Mouse (Mus musculus) CD8-positive naive resting alpha-beta T cell, adult 57 days (primary cell): Measurements from ENCODE around the gene Cldn34b4. TPM values are rescaled to one million over a fixed set of nuclear protein-coding genes. Genes with fewer than 3 reads are reported as not detected.

Experiments used
- total RNA-seq: library from RNA; stranded (reverse); gene quantifications from one replicate; pipeline ENCODE4 v1.2.4, GENCODE M21; 2023

Cldn34b4 gene
- total RNA-seq = not detected

DNA sequence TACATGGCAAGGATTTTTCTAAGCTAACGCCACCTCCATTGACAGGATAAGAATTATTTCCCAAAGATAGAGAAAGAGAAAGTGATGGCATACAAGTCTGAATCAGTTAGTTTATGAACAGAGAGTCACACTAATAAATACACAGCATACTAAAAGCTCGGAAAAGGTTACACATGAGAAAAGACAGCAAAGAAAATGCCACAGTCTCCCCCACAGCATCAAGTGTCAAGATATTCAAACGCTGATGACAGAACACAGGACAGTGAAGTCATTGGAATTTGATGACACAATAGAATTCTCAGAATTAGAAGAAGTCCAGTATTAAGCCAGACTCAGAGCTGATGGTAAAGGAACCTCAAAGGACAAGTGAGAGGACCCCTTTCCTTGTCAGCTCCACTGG lies at the start of gene Cldn34b4:
TSS of gene Cldn34b4 (plus strand) at position 301 of the 400 bp plus-strand sequence.

Other genes starting within 250 kb of the Cldn34b4 start
- gene Cldn34b3, start 129.0 kb upstream of the Cldn34b4 start, total RNA-seq = not detected
- not detected for gene Cldn34d, start 209.6 kb downstream of the Cldn34b4 start, total RNA-seq